Mouse (Mus musculus): ENCODE measurements at regions not wholly inside any gene's neighbourhood (a gene's known extent, or its start where the extent isn't known, plus 50 kb on each side); places are given as distances from the start of the nearest gene placed in this dataset.

GRCm38 (mm10) chr9:52337786-52338322 lies 169.5 kb upstream of the Zc3h12c start:
- H3K36me3 ChIP-seq (ENCODE audit: control insufficient read depth, insufficient read depth, low read length): no peaks in the 10 kb centered on the region
- H3K9ac ChIP-seq (ENCODE audit: low read depth, low read length): no peak overlapping the region
- 81% methylated on average over 4 of the region's 4 CpGs for WGBS
- H3K4me3 ChIP-seq (ENCODE audit: low read length): no peak overlapping the region
- no peak overlapping the region for H3K27ac ChIP-seq (ENCODE audit: low read depth, low read length)
- H3K4me1 ChIP-seq (ENCODE audit: control insufficient read depth, insufficient read depth, low read length): 0 out of 2 replicates have a peak, but pooled peaks cover 3% of the 10 kb centered on the region
- no peak for ATAC-seq (ENCODE audit: low FRiP score, low TSS enrichment)
- H3K9me3 ChIP-seq (ENCODE audit: control insufficient read depth, low read length): no peaks in the 10 kb centered on the region
- H3K4me2 ChIP-seq (replicated peaks; ENCODE audit: low read depth, low read length): no peak overlapping the region
- no peaks in the 10 kb centered on the region for H3K27me3 ChIP-seq (ENCODE audit: control insufficient read depth, insufficient read depth, low read length)

DNA sequence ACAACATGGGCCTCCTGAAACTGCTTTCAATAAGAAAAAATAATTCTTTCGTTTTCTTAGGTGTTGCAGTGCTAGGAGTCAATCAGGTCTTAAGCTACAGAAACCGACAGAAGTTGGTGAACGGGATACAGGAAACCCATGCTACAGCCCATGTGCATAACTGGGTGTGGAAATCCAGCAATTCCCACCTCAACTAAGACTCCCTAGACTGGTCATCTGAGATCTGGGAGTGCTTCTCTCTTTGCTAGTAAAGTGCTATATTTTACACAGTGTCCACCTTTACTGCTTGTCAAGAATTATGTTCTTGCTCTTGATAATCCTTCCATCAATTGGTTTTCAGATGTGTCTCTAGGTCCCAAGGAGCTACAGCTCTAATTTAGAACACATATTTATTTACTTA lies 166.4 kb upstream of the Zc3h12c start:
- Histone ChIP-seq H3K27me3 (ENCODE audit: control insufficient read depth, insufficient read depth, low read length) (no peaks in the 10 kb centered on the region), H3K36me3 (ENCODE audit: control insufficient read depth, insufficient read depth, low read length) (no peaks in the 10 kb centered on the region), H3K4me2 (replicated peaks; ENCODE audit: low read depth, low read length) (no peak overlapping the region), H3K9me3 (ENCODE audit: control insufficient read depth, low read length) (no peaks in the 10 kb centered on the region), H3K9ac (ENCODE audit: low read depth, low read length) (no peak overlapping the region), H3K27ac (ENCODE audit: low read depth, low read length) (no peak overlapping the region), H3K4me1 (ENCODE audit: control insufficient read depth, insufficient read depth, low read length) (0 out of 2 replicates have a peak, but pooled peaks cover 3% of the 10 kb centered on the region), H3K4me3 (ENCODE audit: low read length) (no peak overlapping the region)
- WGBS: 46% methylated on average over 3 of the region's 3 CpGs
- ATAC-seq (ENCODE audit: low FRiP score, low TSS enrichment): peak; percentile 66

DNA sequence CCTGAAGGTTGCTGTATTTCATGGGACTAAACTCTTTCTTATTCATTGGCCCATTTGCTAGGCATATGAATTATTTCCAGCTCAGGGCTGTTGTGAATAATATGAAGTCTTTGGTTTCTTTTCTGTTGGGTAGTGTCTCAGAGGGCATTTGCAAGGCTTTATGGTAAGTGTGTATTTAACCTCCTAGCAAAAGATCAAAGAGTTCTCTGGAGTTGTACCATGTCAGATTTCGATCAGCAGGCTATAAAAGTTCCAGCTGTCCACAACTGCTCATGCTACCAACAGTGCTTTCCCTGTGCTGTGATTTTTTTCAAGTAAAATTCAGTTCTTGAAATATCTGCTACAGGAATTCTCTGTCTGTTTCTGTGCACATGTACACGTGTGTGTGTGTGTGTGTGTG lies 165.5 kb upstream of the Zc3h12c start:
- no peak overlapping the region for H3K4me2 ChIP-seq (replicated peaks; ENCODE audit: low read depth, low read length)
- H3K9ac ChIP-seq (ENCODE audit: low read depth, low read length): no peak overlapping the region
- H3K9me3 ChIP-seq (ENCODE audit: control insufficient read depth, low read length): no peaks in the 10 kb centered on the region
- ATAC-seq (ENCODE audit: low FRiP score, low TSS enrichment): 0 out of 2 replicates have a peak, but pooled peaks have one; percentile 69
- 20% methylated on average over 2 of the region's 2 CpGs for WGBS
- no peaks in the 10 kb centered on the region for H3K27me3 ChIP-seq (ENCODE audit: control insufficient read depth, insufficient read depth, low read length)
- 0 out of 2 replicates have a peak, but pooled peaks cover 3% of the 10 kb centered on the region for H3K4me1 ChIP-seq (ENCODE audit: control insufficient read depth, insufficient read depth, low read length)
- no peak overlapping the region for H3K27ac ChIP-seq (ENCODE audit: low read depth, low read length)
- no peaks in the 10 kb centered on the region for H3K36me3 ChIP-seq (ENCODE audit: control insufficient read depth, insufficient read depth, low read length)
- no peak overlapping the region for H3K4me3 ChIP-seq (ENCODE audit: low read length)

DNA sequence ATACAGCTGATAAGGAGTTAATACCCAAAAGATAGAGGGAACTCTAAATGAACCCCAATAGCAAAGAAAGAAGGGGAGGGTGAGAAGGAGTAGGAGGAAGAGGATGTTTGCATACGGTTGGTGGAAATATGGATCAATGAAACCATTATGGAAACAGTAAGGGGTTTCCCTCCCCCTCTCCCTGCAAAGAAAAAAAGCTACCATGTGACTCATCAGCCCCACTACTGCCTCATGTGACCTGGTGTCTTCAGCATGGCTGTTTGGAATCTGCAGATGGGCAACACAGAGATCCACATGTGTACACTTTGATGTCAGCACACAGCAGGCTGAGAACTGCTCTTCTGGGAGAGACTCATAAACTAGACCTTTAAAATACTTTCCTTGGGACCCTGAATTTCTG lies 163.4 kb upstream of the Zc3h12c start:
- Histone ChIP-seq H3K9ac (ENCODE audit: low read depth, low read length) (no peak overlapping the region), H3K4me1 (ENCODE audit: control insufficient read depth, insufficient read depth, low read length) (0 out of 2 replicates have a peak, but pooled peaks cover 3% of the 10 kb centered on the region), H3K9me3 (ENCODE audit: control insufficient read depth, low read length) (no peaks in the 10 kb centered on the region), H3K4me3 (ENCODE audit: low read length) (no peak overlapping the region), H3K27ac (ENCODE audit: low read depth, low read length) (no peak overlapping the region), H3K4me2 (replicated peaks; ENCODE audit: low read depth, low read length) (no peak overlapping the region), H3K36me3 (ENCODE audit: control insufficient read depth, insufficient read depth, low read length) (no peaks in the 10 kb centered on the region), H3K27me3 (ENCODE audit: control insufficient read depth, insufficient read depth, low read length) (no peaks in the 10 kb centered on the region)
- WGBS: 79% methylated on average over 1 of the region's 1 CpGs
- ATAC-seq (ENCODE audit: low FRiP score, low TSS enrichment): no peak

- no peaks in the 10 kb centered on the region for H3K27me3 ChIP-seq (ENCODE audit: control insufficient read depth, insufficient read depth, low read length)
- 89% methylated on average over 3 of the region's 3 CpGs for WGBS
Observed at GRCm38 (mm10) chr9:52330652-52331051, 162.3 kb upstream of the Zc3h12c start.

GRCm38 (mm10) chr9:52324347-52324746 lies 156.0 kb upstream of the Zc3h12c start:
- no peak for ATAC-seq (ENCODE audit: low FRiP score, low TSS enrichment)
- Histone ChIP-seq H3K9ac (ENCODE audit: low read depth, low read length) (no peak overlapping the region), H3K4me1 (ENCODE audit: control insufficient read depth, insufficient read depth, low read length) (no peaks in the 10 kb centered on the region), H3K27me3 (ENCODE audit: control insufficient read depth, insufficient read depth, low read length) (no peaks in the 10 kb centered on the region), H3K27ac (ENCODE audit: low read depth, low read length) (no peak overlapping the region), H3K9me3 (ENCODE audit: control insufficient read depth, low read length) (no peaks in the 10 kb centered on the region), H3K36me3 (ENCODE audit: control insufficient read depth, insufficient read depth, low read length) (no peaks in the 10 kb centered on the region), H3K4me3 (ENCODE audit: low read length) (no peak overlapping the region), H3K4me2 (replicated peaks; ENCODE audit: low read depth, low read length) (no peak overlapping the region)
- 89% methylated on average over 2 of the region's 2 CpGs for WGBS

More at GRCm38 (mm10) chr9:52330652-52331051, 162.3 kb upstream of the Zc3h12c start:
- Histone ChIP-seq H3K4me1 (ENCODE audit: control insufficient read depth, insufficient read depth, low read length) (0 out of 2 replicates have a peak, but pooled peaks cover 3% of the 10 kb centered on the region), H3K27ac (ENCODE audit: low read depth, low read length) (no peak overlapping the region), H3K9ac (ENCODE audit: low read depth, low read length) (no peak overlapping the region), H3K36me3 (ENCODE audit: control insufficient read depth, insufficient read depth, low read length) (no peaks in the 10 kb centered on the region), H3K4me2 (replicated peaks; ENCODE audit: low read depth, low read length) (no peak overlapping the region), H3K9me3 (ENCODE audit: control insufficient read depth, low read length) (no peaks in the 10 kb centered on the region), H3K4me3 (ENCODE audit: low read length) (no peak overlapping the region)
- ATAC-seq (ENCODE audit: low FRiP score, low TSS enrichment): no peak

GRCm38 (mm10) chr9:52323757-52324156 lies 155.4 kb upstream of the Zc3h12c start:
- Histone ChIP-seq H3K4me3 (ENCODE audit: low read length) (no peak overlapping the region), H3K27me3 (ENCODE audit: control insufficient read depth, insufficient read depth, low read length) (no peaks in the 10 kb centered on the region), H3K4me2 (replicated peaks; ENCODE audit: low read depth, low read length) (no peak overlapping the region), H3K9me3 (ENCODE audit: control insufficient read depth, low read length) (no peaks in the 10 kb centered on the region), H3K4me1 (ENCODE audit: control insufficient read depth, insufficient read depth, low read length) (no peaks in the 10 kb centered on the region), H3K36me3 (ENCODE audit: control insufficient read depth, insufficient read depth, low read length) (no peaks in the 10 kb centered on the region), H3K27ac (ENCODE audit: low read depth, low read length) (no peak overlapping the region), H3K9ac (ENCODE audit: low read depth, low read length) (no peak overlapping the region)
- no peak for ATAC-seq (ENCODE audit: low FRiP score, low TSS enrichment)
- WGBS: 83% methylated on average over 1 of the region's 1 CpGs

- no peak for ATAC-seq (ENCODE audit: low FRiP score, low TSS enrichment)
- 95% methylated on average over 6 of the region's 6 CpGs for WGBS
- Histone ChIP-seq H3K36me3 (ENCODE audit: control insufficient read depth, insufficient read depth, low read length) (no peaks in the 10 kb centered on the region), H3K9ac (ENCODE audit: low read depth, low read length) (no peak overlapping the region), H3K4me2 (replicated peaks; ENCODE audit: low read depth, low read length) (no peak overlapping the region), H3K9me3 (ENCODE audit: control insufficient read depth, low read length) (no peaks in the 10 kb centered on the region), H3K27ac (ENCODE audit: low read depth, low read length) (no peak overlapping the region), H3K4me1 (ENCODE audit: control insufficient read depth, insufficient read depth, low read length) (no peaks in the 10 kb centered on the region), H3K4me3 (ENCODE audit: low read length) (no peak overlapping the region), H3K27me3 (ENCODE audit: control insufficient read depth, insufficient read depth, low read length) (no peaks in the 10 kb centered on the region)
Observed at GRCm38 (mm10) chr9:52323226-52323625, 154.9 kb upstream of the Zc3h12c start.

GRCm38 (mm10) chr9:52301521-52301920 lies 133.1 kb upstream of the Zc3h12c start:
- 31% methylated on average over 6 of the region's 6 CpGs for WGBS
- Histone ChIP-seq H3K4me2 (replicated peaks; ENCODE audit: low read depth, low read length) (no peak overlapping the region), H3K36me3 (ENCODE audit: control insufficient read depth, insufficient read depth, low read length) (no peaks in the 10 kb centered on the region), H3K9me3 (ENCODE audit: control insufficient read depth, low read length) (no peaks in the 10 kb centered on the region), H3K4me3 (ENCODE audit: low read length) (no peak overlapping the region), H3K4me1 (ENCODE audit: control insufficient read depth, insufficient read depth, low read length) (0 out of 2 replicates have a peak, but pooled peaks cover 2% of the 10 kb centered on the region), H3K27me3 (ENCODE audit: control insufficient read depth, insufficient read depth, low read length) (no peaks in the 10 kb centered on the region), H3K9ac (ENCODE audit: low read depth, low read length) (no peak overlapping the region), H3K27ac (ENCODE audit: low read depth, low read length) (no peak overlapping the region)
- ATAC-seq (ENCODE audit: low FRiP score, low TSS enrichment): no peak; the same call in 1 of the 2 replicates

Measured in kidney, embryonic 14.5 days (tissue).